In the genomic region with DNA sequence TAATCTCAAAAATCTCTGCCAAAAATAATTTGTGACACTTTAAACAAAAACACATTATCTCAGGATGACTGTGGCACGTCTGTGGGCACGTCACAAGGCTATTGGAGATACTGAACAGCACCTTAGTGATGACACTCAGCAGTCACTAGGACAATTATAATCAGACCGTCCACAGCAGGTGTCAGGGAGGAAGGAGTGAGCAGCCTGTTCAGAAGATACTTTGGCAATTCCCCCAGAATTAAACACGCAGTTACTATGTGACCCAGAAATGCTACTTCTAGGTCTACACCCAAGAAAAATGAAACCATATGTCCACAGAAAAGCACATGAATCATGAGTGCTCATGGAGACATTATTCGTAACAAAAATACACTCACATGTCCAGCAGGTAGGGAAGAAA, we compare ENCODE assay signal across 24 mouse cellular contexts. TPM values are rescaled to one million over a fixed set of nuclear protein-coding genes. Genes with fewer than 3 reads are reported as not detected.
A peak's percentile ranks its signal among the peaks of the same experiment; 100 is the strongest.
DNase-seq lines count a peak whose midpoint lies in the region; ATAC-seq lines count a peak whose summit lies in the region.
"Had no signal": no experiment of that assay in that cellular context is flagged by ENCODE, and none has a peak within 500 bp of the region (broad histone marks: within the 10 kb centered on the region; RNA-seq: fewer than 3 reads in every experiment).

No protein-coding gene starts in this region.

- H3K9me3 ChIP-seq in hindbrain, embryonic 16.5 days (ENCODE audit: control insufficient read depth, low read length) = no peaks in the 10 kb centered on the region
- H3K9me3 ChIP-seq: embryonic facial prominence, embryonic 12.5 days; forebrain, embryonic 15.5 days; G1E; liver, embryonic 15.5 days; lung, embryonic 15.5 days; midbrain, embryonic 10.5 days; neural tube, embryonic 15.5 days had no signal

- H3K4me3 ChIP-seq in hindbrain, embryonic 16.5 days (ENCODE audit: low read length) = no peak overlapping the region
- H3K4me3 ChIP-seq: embryonic facial prominence, embryonic 12.5 days; erythroblast, embryonic 14.5 days; forebrain, embryonic 15.5 days; left cerebral cortex, adult 2 months; liver, embryonic 15.5 days; lung, embryonic 15.5 days; midbrain, embryonic 10.5 days; neural tube, embryonic 15.5 days had no signal

- 72% methylated on average over 5 of the region's 5 CpGs for WGBS in hindbrain, embryonic 16.5 days

- H3K36me3 ChIP-seq in hindbrain, embryonic 16.5 days (ENCODE audit: control insufficient read depth, insufficient read depth, low read length) = no peaks in the 10 kb centered on the region
- H3K36me3 ChIP-seq: embryonic facial prominence, embryonic 12.5 days; forebrain, embryonic 15.5 days; liver, embryonic 15.5 days; lung, embryonic 15.5 days; neural tube, embryonic 15.5 days had no signal

- H3K27ac ChIP-seq in hindbrain, embryonic 16.5 days (ENCODE audit: low read depth, low read length) = no peak overlapping the region
- H3K27ac ChIP-seq: embryonic facial prominence, embryonic 12.5 days; forebrain, embryonic 15.5 days; hindbrain, embryonic 14.5 days; kidney, postnatal 0 days; left cerebral cortex, adult 2 months; liver, embryonic 15.5 days; lung, embryonic 15.5 days; midbrain, embryonic 10.5 days; neural tube, embryonic 15.5 days had no signal

- no peaks in the 10 kb centered on the region for H3K27me3 ChIP-seq in hindbrain, embryonic 16.5 days (replicated peaks; ENCODE audit: control insufficient read depth, insufficient read depth, low read length)
- H3K27me3 ChIP-seq: CH12.LX; embryonic facial prominence, embryonic 12.5 days; forebrain, embryonic 15.5 days; liver, embryonic 15.5 days; lung, embryonic 15.5 days; neural tube, embryonic 15.5 days had no signal

- H3K4me1 ChIP-seq in hindbrain, embryonic 16.5 days (ENCODE audit: control insufficient read depth, insufficient read depth, low read depth, low read length) = peaks cover 25% of the 10 kb centered on the region

- peak; percentile 54 for DNase-seq in heart, adult 11 months
- no peak for DNase-seq in heart, postnatal 36 days
- peak; percentile 65 to 80 for DNase-seq in cerebellum, adult 18-20 months
- DNase-seq in cerebellum, postnatal 14 days = peak; percentile 60 to 72
- DNase-seq in urinary bladder, adult 2 months (ENCODE audit: low spot score) = no peak
- DNase-seq in right cerebral cortex, postnatal 4 days = no peak
- DNase-seq: adrenal gland, adult 2 months; B cell, adult 2 months; gastrocnemius, postnatal 36 days; kidney, adult 2 months; lung, postnatal 4 days had no signal

- no peak for ATAC-seq in hindbrain, embryonic 16.5 days
- ATAC-seq: forebrain, embryonic 15.5 days had no signal

- intact Hi-C loops in heart, postnatal 36 days (cut with DNase I) = no loop called here

- H3K9ac ChIP-seq in hindbrain, embryonic 16.5 days (ENCODE audit: low read depth, low read length) = no peak overlapping the region
- H3K9ac ChIP-seq: embryonic facial prominence, embryonic 12.5 days; forebrain, embryonic 15.5 days; hindbrain, embryonic 14.5 days; liver, embryonic 15.5 days; lung, embryonic 15.5 days; neural tube, embryonic 15.5 days had no signal

- no peak overlapping the region for H3K4me2 ChIP-seq in hindbrain, embryonic 16.5 days (ENCODE audit: low read length)
- H3K4me2 ChIP-seq: embryonic facial prominence, embryonic 12.5 days; forebrain, embryonic 15.5 days; hindbrain, embryonic 14.5 days; liver, embryonic 15.5 days; lung, embryonic 15.5 days; neural tube, embryonic 15.5 days had no signal

RNA-seq across cellular contexts. Expression of gene Ubqln1, which starts 5.0 kb away (rescaled TPM):
- total RNA-seq in heart, postnatal 36 days (2021) = 10 to 100 TPM; 47.8 to 49.6 TPM
- 129 and 142 TPM in 2 replicates for polyA plus RNA-seq in hindbrain, embryonic 16.5 days (2015; fragmentation: Nextera tagmentation; extraction: Ambion mirVana)
- polyA plus RNA-seq in urinary bladder, adult 2 months (2012; rRNA removed) = 52.2 and 56.8 TPM in 2 replicates

RNA-seq across cellular contexts. Expression of gene Idnk, which starts 53.0 kb away (rescaled TPM):
- total RNA-seq in heart, postnatal 36 days (2021) = 10 to 100 TPM; 25.0 to 26.6 TPM
- polyA plus RNA-seq in hindbrain, embryonic 16.5 days (2015; fragmentation: Nextera tagmentation; extraction: Ambion mirVana) = 53.5 and 56.3 TPM in 2 replicates
- polyA plus RNA-seq in urinary bladder, adult 2 months (2012; rRNA removed) = 35.3 and 38.1 TPM in 2 replicates

Comparison
In these comparisons a context has a peak if more than half of its experiments do, and no peak if none do; other contexts are left out.
1. DNase-seq: peak in heart, adult 11 months (single experiment), cerebellum, adult 18-20 months (2 of 2) and cerebellum, postnatal 14 days (2 of 2); none in heart, postnatal 36 days (0 of 2), urinary bladder, adult 2 months (single experiment) and right cerebral cortex, postnatal 4 days (single experiment).